Mouse (Mus musculus) embryonic facial prominence, embryonic 10.5 days (tissue): ENCODE data around the gene Tectb. TPM values are rescaled to one million over a fixed set of nuclear protein-coding genes. Genes with fewer than 3 reads are reported as not detected.

Source experiments
- DNase-seq: peaks from one replicate; pipeline ENCODE4 v3.0.0-alpha.2; 2017; ENCODE audit warnings: low spot score
- H3K27ac ChIP-seq: fragments of 300-500 bp; sonication (generic); replicated peaks from 2 replicates; pipeline ENCODE4 v1.5.1; 2016; ENCODE audit warnings: mild to moderate bottlenecking
- H3K27me3 ChIP-seq: fragments of 300-500 bp; sonication (generic); replicated peaks from 2 replicates; pipeline ENCODE4 v1.6.1; 2016; ENCODE audit warnings: low read depth, mild to moderate bottlenecking; ENCODE audit not compliant: poor library complexity, severe bottlenecking
- H3K36me3 ChIP-seq: fragments of 300-500 bp; sonication (generic); replicated peaks from 2 replicates; pipeline ENCODE4 v1.6.1; 2016; ENCODE audit warnings: mild to moderate bottlenecking, moderate library complexity
- H3K4me1 ChIP-seq: fragments of 300-500 bp; sonication (generic); 2 replicates; pipeline ENCODE4 v1.6.1; 2016
- H3K4me3 ChIP-seq: fragments of 300-500 bp; sonication (generic); 2 replicates; pipeline ENCODE4 v1.5.1; 2016; ENCODE audit warnings: mild to moderate bottlenecking, moderate library complexity
- H3K9me3 ChIP-seq: fragments of 300-500 bp; sonication (generic); 2 replicates; pipeline ENCODE4 v1.6.1; 2016; ENCODE audit warnings: mild to moderate bottlenecking
- WGBS: fragments of 180-500 bp; shearing (Covaris S2); methylation state at CpG from one replicate; pipeline ENCODE4 v1.1.7; 2016; 5-methylcytosine and 5-hydroxymethylcytosine counted together
- polyA plus RNA-seq: library from polyadenylated mRNA; unstranded; fragments of >200 nt; fragmentation: Nextera tagmentation; extraction: Ambion mirVana; gene quantifications from 2 replicates; pipeline ENCODE4 v1.2.1, GENCODE M21; 2016

The Tectb gene
- polyA plus RNA-seq, 1 experiment from 2014 or later: not detected

DNA sequence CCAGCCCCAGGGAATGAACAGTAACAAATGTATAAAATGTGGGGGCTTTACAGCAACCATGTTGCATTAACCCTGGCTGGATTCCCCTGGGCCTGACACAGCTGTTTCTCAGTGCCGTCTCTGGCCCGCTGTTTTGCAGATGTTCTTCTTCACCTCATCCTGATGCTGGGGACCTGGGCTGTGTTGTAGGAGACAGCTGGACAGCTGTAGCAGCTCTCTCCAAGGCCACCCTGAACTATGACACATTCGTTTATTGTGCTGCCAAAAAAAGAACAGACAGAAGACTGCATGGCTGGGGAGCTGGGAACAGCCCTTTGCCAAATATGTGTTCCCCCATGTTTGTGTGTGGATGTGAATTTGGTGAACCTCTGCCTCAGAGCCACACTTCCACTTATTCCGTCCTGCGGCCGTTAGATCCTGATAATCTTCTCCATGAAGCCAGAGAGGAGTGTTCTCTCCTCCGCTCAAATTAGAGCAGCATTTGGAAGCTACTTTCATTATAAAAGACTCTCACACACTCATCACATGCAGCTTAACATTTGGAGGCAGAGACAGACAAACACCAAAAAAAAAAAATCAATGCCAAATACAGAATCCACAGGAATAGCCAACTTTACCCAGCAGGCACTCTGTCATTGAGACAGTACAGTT is 14.1 kb downstream of the Tectb start:
- 79% methylated on average over 7 of the region's 7 CpGs for WGBS

DNA sequence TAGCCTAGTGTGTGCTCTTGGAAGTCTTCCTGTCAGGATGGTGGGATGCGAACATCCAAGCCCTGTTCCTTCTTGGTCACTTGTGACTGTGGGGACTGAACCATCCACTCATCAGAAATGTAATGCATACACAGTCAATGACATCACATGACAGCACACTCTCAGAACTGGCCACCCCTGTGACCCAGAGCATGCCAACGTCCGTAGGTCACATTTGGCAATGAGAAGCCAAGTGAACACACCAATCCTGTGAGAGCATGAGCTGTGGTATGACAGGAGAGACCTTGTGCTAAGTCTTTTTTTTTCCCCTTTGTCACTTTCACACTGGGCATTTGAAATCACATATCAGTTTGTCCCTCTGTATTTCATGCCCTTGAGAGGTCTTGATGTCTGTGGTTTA is 15.0 kb downstream of the Tectb start:
- H3K27me3 ChIP-seq: no peaks in the 10 kb centered on the region
- no peak overlapping the region for H3K27ac ChIP-seq
- no peak overlapping the region for H3K4me3 ChIP-seq
- no peak for DNase-seq
- H3K4me1 ChIP-seq: peaks cover 12% of the 10 kb centered on the region
- WGBS: 81% methylated on average over 3 of the region's 3 CpGs
- H3K9me3 ChIP-seq: no peaks in the 10 kb centered on the region
- H3K36me3 ChIP-seq: no peaks in the 10 kb centered on the region

More for the DNA sequence above, 14.1 kb downstream of the Tectb start:
- H3K9me3 ChIP-seq: no peaks in the 10 kb centered on the region
- H3K4me3 ChIP-seq: no peak overlapping the region
- no peaks in the 10 kb centered on the region for H3K27me3 ChIP-seq
- no peaks in the 10 kb centered on the region for H3K36me3 ChIP-seq
- H3K27ac ChIP-seq: no peak overlapping the region
- no peak for DNase-seq
- H3K4me1 ChIP-seq: peaks cover 12% of the 10 kb centered on the region

DNA sequence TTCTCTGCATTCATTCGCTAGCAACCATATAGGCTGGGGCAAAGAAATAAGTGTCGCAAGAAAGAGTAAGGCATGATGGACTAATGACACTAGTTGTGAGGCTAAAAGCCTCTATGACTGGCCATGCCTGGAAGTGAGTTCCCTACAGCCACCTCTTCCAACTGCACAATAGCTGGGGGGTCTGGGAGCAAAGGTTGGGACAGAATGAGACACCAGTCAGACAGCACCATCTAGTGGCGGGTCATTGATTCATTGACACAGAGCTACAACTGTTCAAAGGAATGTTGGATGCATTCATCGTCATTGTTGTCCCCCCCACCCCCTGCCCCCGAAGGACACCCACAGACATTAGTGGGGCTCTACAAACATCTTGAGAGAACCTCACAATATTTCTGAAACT is 17.8 kb downstream of the Tectb start:
- 35% methylated on average over 5 of the region's 5 CpGs for WGBS
- Histone ChIP-seq H3K4me3 (peak overlapping the region; percentile 36), H3K36me3 (no peaks in the 10 kb centered on the region), H3K27ac (no peak overlapping the region), H3K4me1 (peaks cover 12% of the 10 kb centered on the region), H3K9me3 (no peaks in the 10 kb centered on the region), H3K27me3 (0 out of 2 replicates have a peak, but pooled peaks cover 3% of the 10 kb centered on the region)
- DNase-seq: peak; percentile 78

DNA sequence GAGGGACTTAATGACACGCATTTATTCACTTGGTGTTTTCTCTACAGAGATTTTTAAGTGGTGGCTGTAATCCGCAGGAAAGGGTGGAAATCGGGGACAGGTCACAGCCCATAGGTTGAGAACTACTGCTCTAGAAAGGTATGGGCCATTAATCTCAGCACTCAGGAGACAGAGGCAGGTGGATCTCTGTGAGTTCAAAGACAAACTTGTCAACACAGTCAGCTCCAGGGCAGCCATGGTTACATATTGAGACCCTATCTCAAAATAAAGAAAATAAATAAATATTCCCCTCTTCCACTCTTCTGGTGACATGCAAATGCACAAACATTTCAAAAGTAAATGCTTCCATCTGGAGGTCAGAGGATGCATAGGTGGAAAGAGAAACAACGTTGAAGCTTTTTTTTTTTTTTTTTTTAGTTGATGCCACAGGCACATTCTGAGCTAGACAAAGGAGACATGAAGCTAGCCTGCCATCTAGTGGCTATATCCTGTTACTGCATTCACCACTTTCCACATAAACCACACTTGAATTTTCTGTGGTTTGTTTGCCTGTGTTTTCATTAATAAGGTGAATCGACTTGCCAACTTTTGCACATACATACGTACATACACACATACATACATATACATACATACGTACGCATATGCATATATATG is 26.1 kb downstream of the Tectb start:
- Histone ChIP-seq H3K36me3 (no peaks in the 10 kb centered on the region), H3K4me3 (no peak overlapping the region), H3K9me3 (0 out of 2 replicates have a peak, but pooled peaks cover 5% of the 10 kb centered on the region), H3K27ac (no peak overlapping the region), H3K4me1 (no peaks in the 10 kb centered on the region), H3K27me3 (0 out of 2 replicates have a peak, but pooled peaks cover 7% of the 10 kb centered on the region)
- DNase-seq: peak; percentile 42
- 36% methylated on average over 8 of the region's 8 CpGs for WGBS

DNA sequence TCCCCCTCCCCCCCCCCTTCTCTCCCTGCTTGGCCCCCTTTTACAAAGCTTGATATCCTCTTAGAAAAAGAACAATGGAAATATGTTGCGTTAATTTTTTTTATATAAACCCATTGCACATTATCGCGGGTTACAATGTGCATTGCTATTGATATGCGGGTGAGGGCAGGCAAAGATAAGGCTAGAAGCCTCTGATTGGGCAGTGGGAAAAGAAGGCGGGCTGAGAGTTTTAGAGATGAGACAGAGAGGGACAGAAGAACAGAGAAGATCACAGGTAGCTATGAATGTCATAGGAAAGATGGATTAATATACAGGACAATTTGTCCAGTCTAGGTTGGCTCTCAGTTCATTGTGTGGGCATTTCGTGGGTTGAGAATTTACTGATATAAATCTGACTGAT is 26.7 kb downstream of the Tectb start:
- DNase-seq: no peak
- H3K36me3 ChIP-seq: no peaks in the 10 kb centered on the region
- H3K27me3 ChIP-seq: 0 out of 2 replicates have a peak, but pooled peaks cover 7% of the 10 kb centered on the region
- H3K4me3 ChIP-seq: no peak overlapping the region
- H3K4me1 ChIP-seq: no peaks in the 10 kb centered on the region
- 60% methylated on average over 6 of the region's 6 CpGs for WGBS
- 0 out of 2 replicates have a peak, but pooled peaks cover 5% of the 10 kb centered on the region for H3K9me3 ChIP-seq
- H3K27ac ChIP-seq: no peak overlapping the region

DNA sequence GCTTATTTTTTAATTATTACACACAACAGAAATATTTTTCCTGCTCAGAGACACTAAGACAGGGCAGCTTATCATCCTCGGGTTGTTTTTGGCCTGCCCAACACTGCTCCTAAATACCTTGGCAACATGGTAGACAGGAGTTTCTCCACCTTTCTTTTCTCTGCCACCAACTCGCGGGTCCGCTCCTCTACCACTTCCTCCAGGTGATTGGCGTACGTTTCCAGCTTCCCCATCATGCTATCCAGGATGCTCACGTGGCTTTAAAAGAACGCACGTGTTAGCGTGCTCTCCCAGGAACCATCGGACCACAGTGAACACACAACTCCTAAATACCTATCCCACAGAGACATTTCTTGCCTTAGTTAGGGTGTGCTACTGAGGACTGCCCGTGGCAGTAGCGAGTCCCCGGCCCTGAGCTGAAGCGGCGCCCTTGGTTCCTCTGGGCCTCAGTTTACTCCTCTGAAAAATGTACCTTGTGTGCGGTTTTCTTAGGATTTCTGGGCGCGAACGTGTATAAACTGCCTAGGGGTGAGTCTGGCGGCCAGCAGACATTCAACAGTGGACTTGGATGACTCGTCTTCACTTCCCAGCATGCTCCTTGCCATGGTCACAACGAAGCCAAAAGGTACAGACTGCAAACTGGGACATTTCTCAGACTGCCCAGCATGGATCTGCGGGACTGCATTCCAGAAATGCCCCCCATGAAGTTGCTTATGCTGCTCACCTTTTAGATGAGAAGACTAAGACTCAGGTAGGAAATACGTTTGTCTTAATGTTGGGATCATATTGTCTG is 27.4 kb downstream of the Tectb start:
- Histone ChIP-seq H3K4me1 (no peaks in the 10 kb centered on the region), H3K9me3 (0 out of 2 replicates have a peak, but pooled peaks cover 5% of the 10 kb centered on the region), H3K27me3 (0 out of 2 replicates have a peak, but pooled peaks cover 7% of the 10 kb centered on the region), H3K27ac (no peak overlapping the region), H3K4me3 (no peak overlapping the region), H3K36me3 (no peaks in the 10 kb centered on the region)
- DNase-seq: no peak
- WGBS: 65% methylated on average over 25 of the region's 25 CpGs

DNA sequence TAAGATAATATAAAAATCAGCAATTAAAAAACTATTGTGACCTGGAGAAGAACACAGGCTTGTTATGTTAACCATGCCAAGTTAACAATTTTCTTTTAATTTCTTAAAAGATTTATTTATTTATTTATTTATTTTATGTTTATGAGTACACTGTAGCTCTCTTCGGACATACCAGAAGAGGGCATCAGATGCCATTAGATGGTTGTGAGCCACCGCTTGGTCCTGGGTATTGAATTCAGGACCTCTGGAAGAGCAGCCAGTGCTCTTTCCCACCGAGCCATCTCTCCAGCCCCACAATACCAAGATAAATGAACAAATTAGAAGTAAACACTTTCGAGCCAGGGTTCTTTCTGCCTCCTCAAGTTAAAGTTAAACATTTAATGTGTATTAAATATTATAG is 28.1 kb downstream of the Tectb start:
- Histone ChIP-seq H3K4me3 (no peak overlapping the region), H3K36me3 (no peaks in the 10 kb centered on the region), H3K9me3 (0 out of 2 replicates have a peak, but pooled peaks cover 5% of the 10 kb centered on the region), H3K27ac (no peak overlapping the region), H3K4me1 (no peaks in the 10 kb centered on the region), H3K27me3 (0 out of 2 replicates have a peak, but pooled peaks cover 7% of the 10 kb centered on the region)
- 83% methylated on average over 4 of the region's 4 CpGs for WGBS
- no peak for DNase-seq

DNA sequence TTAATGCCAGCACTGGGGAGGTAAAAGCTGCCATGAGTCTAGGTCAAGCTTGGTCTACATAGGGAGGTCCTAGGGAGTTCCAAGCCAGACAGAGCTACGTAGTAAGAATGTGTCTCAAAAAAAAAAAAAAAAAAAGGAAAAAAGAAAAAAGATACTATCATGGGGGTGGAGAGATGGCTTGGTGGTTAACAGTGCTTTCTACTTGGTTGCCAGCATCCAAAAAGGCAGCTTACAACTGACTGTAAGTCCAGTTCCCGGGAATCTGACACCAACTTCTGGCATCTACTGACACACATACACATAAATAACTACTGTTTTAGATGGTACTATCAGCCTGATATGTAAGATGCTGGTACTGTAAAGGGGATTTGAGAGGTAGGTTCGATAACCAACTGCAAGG is 28.6 kb downstream of the Tectb start:
- 0 out of 2 replicates have a peak, but pooled peaks cover 7% of the 10 kb centered on the region for H3K27me3 ChIP-seq
- H3K9me3 ChIP-seq: 0 out of 2 replicates have a peak, but pooled peaks cover 1% of the 10 kb centered on the region
- no peak overlapping the region for H3K27ac ChIP-seq
- no peak overlapping the region for H3K4me3 ChIP-seq
- 82% methylated on average over 3 of the region's 3 CpGs for WGBS
- H3K36me3 ChIP-seq: no peaks in the 10 kb centered on the region
- no peak for DNase-seq
- H3K4me1 ChIP-seq: no peaks in the 10 kb centered on the region

DNA sequence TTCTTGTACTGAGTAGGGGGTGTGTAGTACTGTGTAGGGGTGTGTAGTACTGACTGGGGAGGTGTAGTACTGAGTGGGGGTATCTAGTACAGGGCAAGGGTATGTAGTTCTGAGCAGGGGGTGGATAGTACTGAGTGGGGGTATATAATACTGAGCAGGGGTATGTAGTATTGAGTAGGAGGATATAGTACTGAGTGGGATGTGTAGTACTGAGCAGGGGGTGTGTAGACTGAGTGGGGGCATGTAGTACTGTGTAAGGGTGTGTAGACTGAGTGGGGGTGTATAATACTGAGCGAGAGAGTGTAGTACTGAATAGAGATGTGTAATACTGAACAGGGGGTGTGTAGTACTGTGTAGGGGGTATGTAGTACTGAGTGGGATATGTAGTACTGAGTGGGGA is 31.2 kb downstream of the Tectb start:
- H3K36me3 ChIP-seq: no peaks in the 10 kb centered on the region
- no peak overlapping the region for H3K27ac ChIP-seq
- 0 out of 2 replicates have a peak, but pooled peaks cover 7% of the 10 kb centered on the region for H3K27me3 ChIP-seq
- WGBS: 95% methylated on average over 1 of the region's 1 CpGs
- DNase-seq: no peak
- H3K9me3 ChIP-seq: no peaks in the 10 kb centered on the region
- H3K4me1 ChIP-seq: no peaks in the 10 kb centered on the region
- H3K4me3 ChIP-seq: no peak overlapping the region

DNA sequence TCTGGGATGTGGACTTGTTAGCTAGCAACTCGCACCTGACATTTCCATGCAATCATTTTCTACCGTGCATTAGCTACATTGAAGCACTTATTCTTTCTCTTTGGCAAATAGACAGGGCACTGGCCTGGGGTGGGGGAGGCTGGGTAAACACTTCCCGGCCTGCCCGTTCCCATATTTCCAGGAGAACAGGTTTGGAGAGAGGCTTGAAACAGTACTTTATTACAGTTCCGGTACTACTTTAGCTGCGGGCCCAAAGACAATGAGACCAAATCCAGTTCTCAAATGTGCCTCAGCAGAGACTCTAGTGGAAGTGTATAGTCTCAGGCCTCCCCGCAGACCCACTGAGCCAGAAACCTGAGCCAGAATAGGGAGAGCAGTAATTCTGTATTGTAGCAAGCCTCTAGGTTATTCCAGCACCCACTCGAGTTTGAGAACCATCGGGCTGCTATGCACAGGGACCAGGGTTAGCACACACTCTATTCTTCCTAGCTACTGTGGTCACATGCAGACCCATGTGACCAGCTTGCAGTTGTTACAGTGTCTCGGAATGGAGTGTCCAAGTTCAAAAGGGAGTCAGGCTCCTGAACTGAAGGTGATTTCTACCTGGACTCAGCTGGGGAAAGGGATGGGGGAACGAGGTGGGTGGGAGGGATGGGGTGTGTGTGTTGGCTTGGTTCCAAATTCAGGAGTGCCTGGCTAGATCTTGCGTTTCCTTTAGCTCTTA is 33.2 kb downstream of the Tectb start:
- 87% methylated on average over 12 of the region's 12 CpGs for WGBS
- Histone ChIP-seq H3K9me3 (no peaks in the 10 kb centered on the region), H3K4me1 (peaks cover 9% of the 10 kb centered on the region), H3K36me3 (no peaks in the 10 kb centered on the region), H3K27ac (no peak overlapping the region), H3K27me3 (peaks cover 2% of the 10 kb centered on the region), H3K4me3 (no peak overlapping the region)
- DNase-seq: no peak

DNA sequence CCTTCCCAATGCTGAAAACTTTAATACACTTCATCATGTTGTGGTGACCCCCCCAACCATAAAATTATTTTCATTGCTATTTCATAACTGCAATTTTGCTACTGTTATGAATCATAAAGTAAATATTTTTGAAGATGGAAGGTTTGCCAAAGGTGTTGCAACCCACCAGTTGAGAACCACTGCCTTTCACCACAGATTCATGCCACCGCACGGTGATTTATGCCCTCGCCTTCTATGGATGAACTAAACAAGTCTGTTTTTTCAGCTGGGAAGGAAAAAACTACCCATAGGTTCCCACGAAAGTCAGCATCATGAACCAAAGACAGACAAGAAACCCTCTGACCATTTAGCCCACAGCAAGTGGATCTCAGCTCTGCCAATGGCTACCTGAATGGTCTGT is 36.3 kb downstream of the Tectb start:
- Histone ChIP-seq H3K36me3 (no peaks in the 10 kb centered on the region), H3K4me1 (peaks cover 22% of the 10 kb centered on the region), H3K27ac (no peak overlapping the region), H3K4me3 (no peak overlapping the region), H3K27me3 (peaks cover 10% of the 10 kb centered on the region), H3K9me3 (no peaks in the 10 kb centered on the region)
- no peak for DNase-seq
- WGBS: 85% methylated on average over 4 of the region's 4 CpGs

DNA sequence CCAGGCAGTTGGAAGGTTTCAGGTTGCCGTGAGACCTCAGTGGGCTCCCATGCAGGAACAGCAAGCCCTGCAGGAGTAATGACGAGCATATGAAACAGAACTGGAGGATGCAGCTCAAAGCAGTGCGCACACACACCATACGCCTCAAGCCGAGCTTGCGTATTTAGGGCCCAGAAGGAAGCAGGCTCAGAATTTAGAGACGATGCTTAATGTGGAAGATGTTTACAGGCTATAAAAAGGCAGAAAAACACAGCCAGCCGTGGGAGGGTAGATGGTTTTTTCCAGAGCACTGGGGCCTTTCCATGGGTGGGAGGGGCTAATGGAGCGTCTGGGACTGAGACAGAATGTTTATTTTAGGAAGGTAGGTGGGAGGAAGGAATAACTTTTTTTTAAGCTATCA is 36.8 kb downstream of the Tectb start:
- H3K27me3 ChIP-seq: peaks cover 10% of the 10 kb centered on the region
- H3K36me3 ChIP-seq: no peaks in the 10 kb centered on the region
- 84% methylated on average over 9 of the region's 9 CpGs for WGBS
- H3K4me3 ChIP-seq: no peak overlapping the region
- H3K4me1 ChIP-seq: peaks cover 23% of the 10 kb centered on the region
- H3K27ac ChIP-seq: no peak overlapping the region
- DNase-seq: no peak
- no peaks in the 10 kb centered on the region for H3K9me3 ChIP-seq
